Mouse (Mus musculus) lung, postnatal 0 days (tissue): ENCODE results near the gene 1700001O22Rik.

ENCODE experiments used
- CTCF ChIP-seq: IDR thresholded peaks from 2 replicates; pipeline ENCODE4 v1.5.1; 2016; ENCODE audit warnings: antibody characterized with exemption, mild to moderate bottlenecking
- EP300 ChIP-seq: IDR thresholded peaks from 2 replicates; pipeline ENCODE4 v1.6.1; 2016; ENCODE audit warnings: antibody characterized with exemption, mild to moderate bottlenecking, control low read depth

- TF ChIP-seq CTCF (peak; percentile 55), EP300 (no peak)
These were observed 23.6 kb upstream of the 1700001O22Rik start for GRCm38 (mm10) chr2:30826825-30827748.
